ENCODE assay signal across 8 mouse cellular contexts in genomic region chr3:123384435-123384834, GRCm38 (mm10). TPM values are rescaled to one million over a fixed set of nuclear protein-coding genes. Genes with fewer than 3 reads are reported as not detected.
DNase-seq lines count a peak whose midpoint lies in the region; ATAC-seq and TF ChIP-seq lines count a peak whose summit lies in the region.

No protein-coding gene starts in this region.

- H3K4me1 ChIP-seq in kidney, postnatal 0 days (replicated peaks; ENCODE audit: insufficient read depth, low read length) = peaks cover 7% of the 10 kb centered on the region; the same call in 1 of the 2 replicates
- peaks cover 20% of the 10 kb centered on the region for H3K4me1 ChIP-seq in forebrain, embryonic 13.5 days
- peaks cover 13% of the 10 kb centered on the region for H3K4me1 ChIP-seq in limb, embryonic 13.5 days
- H3K4me1 ChIP-seq in neural tube, embryonic 14.5 days (ENCODE audit: control insufficient read depth, insufficient read depth, low read length) = peaks cover 14% of the 10 kb centered on the region

- H3K27ac ChIP-seq in kidney, postnatal 0 days = no peak overlapping the region
- no peak overlapping the region for H3K27ac ChIP-seq in forebrain, embryonic 13.5 days
- H3K27ac ChIP-seq in limb, embryonic 13.5 days = no peak overlapping the region
- H3K27ac ChIP-seq in neural tube, embryonic 14.5 days (ENCODE audit: low read depth, low read length) = no peak overlapping the region

- H3K36me3 ChIP-seq in kidney, postnatal 0 days (ENCODE audit: insufficient read depth, low read length) = peaks cover 10% of the 10 kb centered on the region; the same call in 1 of the 2 replicates
- H3K36me3 ChIP-seq in forebrain, embryonic 13.5 days (ENCODE audit: poor library complexity, severe bottlenecking) = peaks cover 23% of the 10 kb centered on the region
- H3K36me3 ChIP-seq in limb, embryonic 13.5 days = peaks cover 19% of the 10 kb centered on the region
- 0 out of 2 replicates have a peak, but pooled peaks cover 3% of the 10 kb centered on the region for H3K36me3 ChIP-seq in neural tube, embryonic 14.5 days (ENCODE audit: control insufficient read depth, insufficient read depth, low read length)

- ATAC-seq in kidney, postnatal 0 days (replicated peaks; ENCODE audit: low FRiP score, low read depth) = no peak
- no peak for ATAC-seq in forebrain, embryonic 13.5 days
- ATAC-seq in limb, embryonic 13.5 days (ENCODE audit: low FRiP score, low read depth) = no peak
- no peak for ATAC-seq in neural tube, embryonic 14.5 days (ENCODE audit: low read depth)
- no peak for ATAC-seq in cerebellum, adult (ENCODE audit: insufficient number of reproducible peaks, low FRiP score, low TSS enrichment)

- intact Hi-C loops in left cerebral cortex, postnatal 36 days (cut with DNase I) = loop anchor here (2.0 kb wide), 1 partner anchor 124 kb away; no protein-coding TSS in a partner anchor

- no peak for DNase-seq in kidney, postnatal 0 days (ENCODE audit: low spot score)
- DNase-seq in kidney, adult 11 months = no peak
- DNase-seq in left cerebral cortex, adult 8-10 months (ENCODE audit: low spot score in 2 of 2) = no peak
- DNase-seq in left cerebral cortex, postnatal 36 days (ENCODE audit: low spot score in 2 of 2) = no peak

- no peaks in the 10 kb centered on the region for H3K27me3 ChIP-seq in kidney, postnatal 0 days (ENCODE audit: insufficient read depth, low read length)
- 0 out of 2 replicates have a peak, but pooled peaks cover 6% of the 10 kb centered on the region for H3K27me3 ChIP-seq in forebrain, embryonic 13.5 days
- peaks cover 3% of the 10 kb centered on the region; the same call in 1 of the 2 replicates for H3K27me3 ChIP-seq in limb, embryonic 13.5 days
- no peaks in the 10 kb centered on the region for H3K27me3 ChIP-seq in neural tube, embryonic 14.5 days (ENCODE audit: control insufficient read depth, insufficient read depth, low read length)

- peak overlapping the region; percentile 81; the same call in 1 of the 2 replicates for H3K4me2 ChIP-seq in kidney, postnatal 0 days (ENCODE audit: low read length)
- H3K4me2 ChIP-seq in forebrain, embryonic 13.5 days = peak overlapping the region; percentile 75
- peak overlapping the region; percentile 62 for H3K4me2 ChIP-seq in limb, embryonic 13.5 days (replicated peaks)
- H3K4me2 ChIP-seq in neural tube, embryonic 14.5 days (ENCODE audit: low read depth, low read length) = peak overlapping the region; percentile 81

- WGBS in kidney, postnatal 0 days = 89% methylated on average over 7 of the region's 7 CpGs
- 91% methylated on average over 7 of the region's 7 CpGs for WGBS in forebrain, embryonic 13.5 days
- WGBS in limb, embryonic 13.5 days = 94% methylated on average over 7 of the region's 7 CpGs
- 91% methylated on average over 7 of the region's 7 CpGs for WGBS in neural tube, embryonic 14.5 days

- H3K4me3 ChIP-seq in kidney, postnatal 0 days (replicated peaks; ENCODE audit: low read depth, low read length) = no peak overlapping the region
- H3K4me3 ChIP-seq in forebrain, embryonic 13.5 days = peak overlapping the region; percentile 60
- H3K4me3 ChIP-seq in limb, embryonic 13.5 days = peak overlapping the region; percentile 67
- H3K4me3 ChIP-seq in neural tube, embryonic 14.5 days (ENCODE audit: low read depth, low read length) = peak overlapping the region; percentile 69; the same call in 1 of the 2 replicates

- no peak overlapping the region for H3K9ac ChIP-seq in kidney, postnatal 0 days (ENCODE audit: low read depth, low read length)
- H3K9ac ChIP-seq in forebrain, embryonic 13.5 days = peak overlapping the region; percentile 75
- peak overlapping the region; percentile 67 for H3K9ac ChIP-seq in limb, embryonic 13.5 days
- H3K9ac ChIP-seq in neural tube, embryonic 14.5 days (replicated peaks; ENCODE audit: low read depth, low read length) = no peak overlapping the region

- TF ChIP-seq CTCF in kidney, postnatal 0 days (IDR thresholded peaks at IDR 0.05; ENCODE audit: low read depth) = no peak

- H3K9me3 ChIP-seq in kidney, postnatal 0 days (replicated peaks; ENCODE audit: low read length) = no peaks in the 10 kb centered on the region
- H3K9me3 ChIP-seq in forebrain, embryonic 13.5 days (replicated peaks) = no peaks in the 10 kb centered on the region
- H3K9me3 ChIP-seq in limb, embryonic 13.5 days = no peaks in the 10 kb centered on the region
- no peaks in the 10 kb centered on the region for H3K9me3 ChIP-seq in neural tube, embryonic 14.5 days (ENCODE audit: control insufficient read depth, low read length)

RNA-seq across cellular contexts. Expression of gene Mettl14, which starts 1.5 kb away (rescaled TPM):
- 21.5 and 23.2 TPM in 2 replicates for polyA plus RNA-seq in kidney, postnatal 0 days (2015; fragmentation: Nextera tagmentation; extraction: Ambion mirVana)
- polyA plus RNA-seq in forebrain, embryonic 13.5 days (2015; fragmentation: Nextera tagmentation; extraction: Ambion mirVana) = 33.0 and 33.7 TPM in 2 replicates
- 29.8 and 31.6 TPM in 2 replicates for polyA plus RNA-seq in limb, embryonic 13.5 days (2015; fragmentation: Nextera tagmentation; extraction: Ambion mirVana)
- polyA plus RNA-seq in neural tube, embryonic 14.5 days (2014; fragmentation: Nextera tagmentation; extraction: Ambion mirVana) = 16.6 and 19.8 TPM in 2 replicates
- 10 to 100 TPM; 12.6 to 17.4 (median 13.3) TPM for total RNA-seq in left cerebral cortex, adult 8-10 months (2022)
- total RNA-seq in left cerebral cortex, postnatal 36 days (2021) = 10 to 100 TPM; 11.4 to 15.6 TPM

Comparison
In these comparisons a context has a peak if more than half of its experiments do, and no peak if none do; other contexts are left out.
1. H3K9ac ChIP-seq: peak in forebrain, embryonic 13.5 days (single experiment) and limb, embryonic 13.5 days (single experiment); none in kidney, postnatal 0 days (single experiment) and neural tube, embryonic 14.5 days (single experiment).
2. Peak in every context shown above with its lines, with median percentiles within 50 percentile points of each other: H3K4me2 ChIP-seq.